Mouse (Mus musculus) small intestine, adult 2 months (tissue): ENCODE measurements around the gene St3gal5.

ENCODE experiments used
- CTCF ChIP-seq: fragments of 200-500 bp; IDR thresholded peaks from 2 replicates; pipeline ENCODE4 v1.5.1; 2012; ENCODE audit warnings: low read depth, mild to moderate bottlenecking, control low read depth, inconsistent platforms, low read length, moderate library complexity, mixed read lengths; ENCODE audit not compliant: insufficient replicate concordance, insufficient read length; ENCODE audit errors: extremely low read depth
- POLR2A ChIP-seq: fragments of 200-500 bp; IDR thresholded peaks from 2 replicates; pipeline ENCODE4 v1.6.1; 2012; ENCODE audit warnings: low read depth, mild to moderate bottlenecking, control low read depth, inconsistent platforms, low read length, moderate library complexity

DNA sequence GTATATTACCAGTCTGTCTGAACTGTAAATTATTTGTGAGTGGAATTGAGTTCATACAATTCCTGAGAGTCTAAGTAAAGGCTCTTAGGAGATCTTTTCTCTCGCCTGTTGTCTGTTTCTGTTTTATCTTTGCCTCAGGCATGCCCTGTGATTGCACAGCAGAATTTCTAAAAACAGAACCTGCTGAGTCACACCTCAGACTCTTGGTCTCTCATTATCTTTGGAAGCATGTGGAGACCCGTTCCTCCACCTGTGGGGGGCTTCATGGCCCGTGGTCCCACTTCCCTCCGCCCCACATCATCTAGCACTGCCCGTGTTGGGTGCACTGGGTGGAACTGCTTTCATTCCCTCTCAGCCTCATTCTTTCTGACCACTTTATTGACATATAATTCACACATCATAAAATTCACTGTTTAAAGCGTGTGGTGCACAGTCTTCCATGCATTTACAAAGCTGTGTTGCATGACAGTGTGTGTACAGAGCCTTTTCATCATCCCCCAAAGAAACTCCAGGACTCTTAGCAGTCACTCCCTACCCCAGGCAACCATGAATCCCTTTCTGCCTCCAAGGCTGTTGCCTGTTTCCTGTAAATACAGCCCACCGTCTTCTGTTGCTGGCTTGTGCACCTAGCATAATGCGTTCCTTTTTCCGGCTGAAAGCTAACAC lies 37.6 kb downstream of the St3gal5 start:
- TF ChIP-seq CTCF = no peak
- no peak for TF ChIP-seq POLR2A
